Mouse (Mus musculus): Measurements from ENCODE around the gene Diras1.

GRCm38 (mm10) chr10:80990406-80990805 is 35.1 kb downstream of the Diras1 start:
- TF ChIP-seq GATA1 (IDR thresholded peaks at IDR 0.05; ENCODE audit: low read length) (no peak), TAL1 (IDR thresholded peaks at IDR 0.05; ENCODE audit: low read length) (no peak)

Measured in erythroblast, embryonic 14.5 days (primary cell).